Mouse (Mus musculus) cerebellum, adult 8-10 months (tissue): ENCODE data around the gene Insm1.
A peak's percentile ranks its signal among the peaks of the same experiment; 100 is the strongest.

Experiments
- DNase-seq: peaks from one replicate; pipeline ENCODE4 v3.0.0; 2022

The Insm1 gene

GRCm38 (mm10) chr2:146225818-146226217 is 4.1 kb downstream of the Insm1 start:
- DNase-seq: no peak

DNA sequence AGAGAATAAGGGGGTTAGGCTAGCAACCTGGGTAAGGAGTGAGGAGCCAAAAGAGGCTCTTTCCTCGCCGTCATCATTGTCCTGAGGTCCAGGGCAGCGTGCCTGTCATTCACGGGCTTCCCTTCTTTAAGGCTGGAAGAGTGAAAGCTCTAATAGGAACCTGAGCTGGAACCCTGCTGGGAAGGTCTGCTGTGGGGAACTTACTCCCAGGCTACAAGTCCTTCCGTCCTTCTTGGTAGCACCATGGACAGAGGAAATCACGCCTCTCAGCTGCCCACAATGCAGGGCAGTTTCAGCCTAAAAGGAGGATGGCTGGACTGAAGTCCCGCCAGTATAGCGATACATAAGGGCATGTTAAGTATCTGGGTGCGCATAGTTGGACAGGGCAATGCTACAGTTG is 4.8 kb downstream of the Insm1 start:
- DNase-seq: no peak

DNA sequence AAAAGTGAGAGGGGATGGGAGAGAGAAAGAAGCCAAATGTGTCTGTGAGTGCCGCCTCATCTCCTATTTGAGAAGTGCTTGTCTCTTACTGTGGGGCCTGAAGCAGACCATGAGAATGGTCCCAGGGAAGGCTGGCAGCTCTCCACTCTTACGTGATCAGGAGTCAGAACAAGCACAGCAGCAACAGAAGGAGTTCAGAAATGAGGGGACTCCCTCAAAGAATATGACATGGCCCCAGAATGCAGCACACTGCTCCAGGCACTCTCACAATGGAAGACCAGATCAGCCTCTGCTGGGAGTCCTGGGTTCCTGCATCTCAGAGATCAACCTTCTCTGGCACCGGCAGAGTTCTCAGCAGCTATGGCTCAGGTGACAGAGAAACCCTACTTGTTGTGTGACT is 5.9 kb downstream of the Insm1 start:
- no peak for DNase-seq

GRCm38 (mm10) chr2:146228435-146228834 is 6.7 kb downstream of the Insm1 start:
- DNase-seq: no peak

DNA sequence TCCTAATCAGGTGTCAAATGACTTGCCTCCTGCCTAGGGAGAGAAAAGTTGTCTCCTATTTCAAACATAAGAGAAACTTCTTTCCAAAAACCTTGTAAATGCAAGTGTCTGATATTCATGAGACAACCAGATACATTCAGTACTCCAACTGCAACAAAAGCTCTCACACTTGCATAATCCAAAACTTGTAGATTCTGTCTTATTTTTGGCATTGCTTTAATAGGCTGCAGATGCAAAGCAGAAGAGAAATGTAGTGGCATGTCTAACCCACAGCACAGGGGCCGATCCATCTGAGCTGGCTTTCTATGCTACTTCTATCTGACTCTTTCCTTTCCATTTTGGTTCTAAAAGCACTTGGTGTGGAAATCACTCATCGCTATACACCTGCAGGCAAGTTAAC is 9.8 kb downstream of the Insm1 start:
- no peak for DNase-seq

DNA sequence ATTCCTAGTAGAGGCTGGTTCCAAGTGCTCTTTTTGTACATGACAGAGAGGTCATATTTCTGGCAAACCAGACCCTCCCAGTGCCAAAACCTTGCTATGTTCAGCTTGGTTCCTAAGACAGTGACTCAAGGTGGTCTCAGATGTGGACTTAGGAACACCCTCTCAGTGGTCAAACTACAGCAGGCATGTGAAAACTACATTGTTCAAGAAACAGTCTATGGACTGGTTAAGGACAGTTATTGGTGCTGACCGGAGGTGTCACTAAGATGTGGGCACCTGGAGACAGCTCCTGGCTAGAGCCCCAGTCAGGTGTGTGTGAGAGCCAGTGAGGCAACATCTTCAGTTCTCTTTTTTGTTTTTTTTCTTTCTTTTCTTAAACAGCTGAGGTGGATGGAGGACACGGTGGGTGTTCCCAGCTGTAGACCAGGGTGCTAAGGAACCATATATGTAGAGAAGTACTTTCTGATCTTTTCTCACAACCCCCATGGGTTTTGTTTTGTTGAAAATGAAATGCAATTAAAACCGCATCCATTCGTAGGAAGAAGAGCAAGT is 17.6 kb downstream of the Insm1 start:
- no peak for DNase-seq

DNA sequence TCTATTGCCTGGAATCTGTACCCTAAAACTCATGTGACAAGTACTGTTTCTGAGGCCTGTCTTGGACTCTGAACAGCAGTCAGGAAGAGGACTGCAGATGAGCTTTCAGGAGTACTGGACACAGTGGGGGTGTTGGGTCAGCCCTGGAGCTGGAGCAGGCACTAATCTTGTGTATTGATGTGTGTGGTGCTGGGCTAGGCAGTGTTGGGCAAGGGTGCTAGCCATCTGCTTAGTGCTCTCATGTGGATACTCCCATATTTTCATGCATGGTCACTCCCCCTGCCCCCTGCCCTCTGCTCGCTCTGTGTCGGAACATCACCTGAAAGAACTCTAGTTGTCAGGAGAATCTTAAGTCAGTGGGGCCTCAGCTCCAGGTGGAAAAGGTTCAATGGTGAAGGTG is 22.3 kb downstream of the Insm1 start:
- DNase-seq: no peak

GRCm38 (mm10) chr2:146245401-146245800 is 23.7 kb downstream of the Insm1 start:
- no peak for DNase-seq

DNA sequence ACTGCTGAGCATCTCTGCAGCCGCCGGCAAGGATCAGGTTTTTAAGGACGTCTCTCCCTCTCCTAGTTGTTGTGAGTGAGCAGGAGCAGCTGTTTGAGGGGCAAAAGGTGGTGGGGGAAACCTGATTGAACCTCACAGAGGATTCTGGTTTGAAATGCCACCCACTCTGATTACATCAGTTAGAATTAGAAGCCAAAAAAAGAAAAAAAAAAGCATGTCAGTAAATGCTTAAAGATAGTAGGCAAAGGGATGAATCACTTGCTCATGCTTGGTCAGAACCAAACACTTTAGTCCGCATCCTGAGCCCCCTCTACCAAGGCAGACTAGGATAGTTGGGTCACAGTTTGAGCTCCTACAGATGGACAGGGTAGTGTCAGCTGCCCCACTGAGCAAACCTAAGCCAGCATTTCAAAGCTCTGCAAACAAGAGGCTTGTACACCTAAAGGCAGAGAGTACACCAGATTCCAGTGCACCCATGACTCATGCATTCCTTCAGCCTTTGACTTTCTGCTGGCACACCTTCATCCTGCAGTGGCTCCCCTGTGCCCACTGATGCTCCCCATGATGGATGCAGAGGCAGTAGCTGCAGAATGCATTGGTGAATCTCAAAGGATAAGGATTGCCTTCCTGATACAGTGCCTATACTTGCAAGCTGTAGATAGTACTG is 24.8 kb downstream of the Insm1 start:
- DNase-seq: no peak

- no peak for DNase-seq
These were observed 25.9 kb downstream of the Insm1 start for GRCm38 (mm10) chr2:146247576-146247975.

GRCm38 (mm10) chr2:146249033-146249432 is 27.3 kb downstream of the Insm1 start:
- no peak for DNase-seq

GRCm38 (mm10) chr2:146250236-146250904 is 28.6 kb downstream of the Insm1 start:
- peak; percentile 7 for DNase-seq

- DNase-seq: no peak
These were observed 32.7 kb downstream of the Insm1 start for GRCm38 (mm10) chr2:146254387-146254786.

DNA sequence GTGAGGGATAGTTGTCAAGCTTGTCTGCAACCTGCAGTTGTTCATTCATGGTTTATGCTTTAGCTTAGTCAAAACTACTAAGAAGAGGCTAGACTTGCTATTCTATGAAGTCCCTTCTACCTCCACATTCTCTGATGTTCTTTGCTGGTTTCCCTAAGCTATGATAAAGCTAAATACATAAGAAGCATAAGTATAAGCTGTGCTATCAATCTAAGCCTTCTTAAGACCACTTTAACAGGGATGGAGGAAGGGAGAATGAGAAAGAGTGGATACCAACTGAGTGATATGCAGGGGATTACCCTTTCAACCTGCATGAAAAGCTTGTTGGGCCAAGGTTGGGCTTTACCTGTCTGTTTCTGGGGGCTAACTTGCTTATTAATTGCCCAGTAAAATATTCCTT is 33.9 kb downstream of the Insm1 start:
- DNase-seq: no peak

DNA sequence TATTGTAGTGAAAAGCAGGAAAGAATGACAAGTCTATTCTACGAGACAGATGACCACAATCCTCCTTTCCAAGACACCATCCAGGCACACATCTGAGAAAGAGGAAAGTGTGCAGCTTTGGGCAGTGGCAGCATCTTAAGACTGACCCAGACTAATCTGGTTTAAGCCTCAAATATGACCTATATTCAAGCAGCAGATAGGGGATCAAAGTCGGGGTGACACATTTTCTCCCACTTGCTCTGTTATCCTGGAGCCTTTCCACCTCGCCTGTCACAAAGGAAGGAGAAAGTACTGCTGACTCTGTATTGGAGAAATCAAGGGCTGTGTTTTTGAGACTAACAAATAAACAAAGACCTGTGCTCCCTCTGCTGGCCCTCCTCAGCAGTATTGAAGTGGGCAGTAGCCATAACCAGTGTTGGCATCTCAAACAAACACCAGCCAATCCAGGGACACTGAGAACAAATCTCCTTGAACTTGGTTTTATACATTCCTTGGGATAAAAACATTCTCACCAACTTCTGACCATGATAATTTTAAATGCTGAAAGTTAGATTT is 34.7 kb downstream of the Insm1 start:
- DNase-seq: no peak

DNA sequence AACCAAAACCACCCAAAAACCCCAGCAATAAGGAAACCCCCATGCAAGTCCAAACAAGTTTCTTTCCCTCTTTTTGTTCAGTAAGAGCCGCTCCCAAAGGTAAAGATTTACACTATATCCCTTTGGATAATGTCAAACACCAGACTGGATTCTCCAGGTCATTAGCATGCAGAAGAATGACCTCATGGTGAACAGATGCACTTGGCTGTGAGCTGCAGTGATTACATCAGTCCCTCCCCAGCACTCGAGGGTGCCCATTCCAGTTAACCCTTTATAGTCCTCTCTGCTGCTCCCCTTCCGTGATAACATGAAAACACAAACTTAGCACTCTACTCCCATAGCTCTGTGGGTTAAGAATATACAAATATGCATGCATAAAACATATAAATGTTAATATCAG is 35.3 kb downstream of the Insm1 start:
- no peak for DNase-seq

GRCm38 (mm10) chr2:146257609-146258008 is 35.9 kb downstream of the Insm1 start:
- DNase-seq: no peak

DNA sequence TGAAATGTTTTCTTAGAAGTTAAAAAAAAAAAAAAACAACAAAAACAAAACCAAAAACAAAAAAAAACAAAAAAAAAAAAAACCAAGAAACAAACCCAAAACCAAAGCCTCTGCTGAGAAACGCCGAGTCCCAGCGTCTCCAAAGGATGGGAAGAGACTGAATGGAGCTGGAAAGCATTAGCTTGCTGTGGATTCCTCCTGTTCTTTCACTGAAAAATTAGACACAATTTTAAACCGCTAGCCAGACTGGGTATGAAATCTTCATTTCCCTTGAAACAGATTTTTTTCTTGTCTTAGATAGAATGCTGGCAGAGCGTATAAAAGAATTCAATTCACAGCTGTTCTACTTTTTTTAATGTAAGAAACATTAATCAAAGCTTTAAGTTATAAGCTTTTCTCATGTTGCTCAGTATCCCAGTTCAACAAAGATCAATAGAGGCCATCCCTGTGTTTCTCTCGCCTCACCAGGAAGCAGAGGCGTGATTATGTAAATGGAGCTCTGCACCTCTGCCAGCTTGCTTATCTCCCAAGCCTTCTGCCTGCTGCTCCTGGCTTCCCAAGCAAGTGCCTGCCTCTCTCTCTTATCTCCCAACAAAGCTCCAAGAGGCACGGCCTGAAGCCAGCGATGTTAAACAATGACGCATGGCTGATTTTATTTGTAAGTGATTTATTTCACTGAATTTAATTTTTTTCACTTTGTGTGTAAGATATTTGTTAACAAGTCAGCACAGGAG is 37.2 kb downstream of the Insm1 start:
- no peak for DNase-seq

DNA sequence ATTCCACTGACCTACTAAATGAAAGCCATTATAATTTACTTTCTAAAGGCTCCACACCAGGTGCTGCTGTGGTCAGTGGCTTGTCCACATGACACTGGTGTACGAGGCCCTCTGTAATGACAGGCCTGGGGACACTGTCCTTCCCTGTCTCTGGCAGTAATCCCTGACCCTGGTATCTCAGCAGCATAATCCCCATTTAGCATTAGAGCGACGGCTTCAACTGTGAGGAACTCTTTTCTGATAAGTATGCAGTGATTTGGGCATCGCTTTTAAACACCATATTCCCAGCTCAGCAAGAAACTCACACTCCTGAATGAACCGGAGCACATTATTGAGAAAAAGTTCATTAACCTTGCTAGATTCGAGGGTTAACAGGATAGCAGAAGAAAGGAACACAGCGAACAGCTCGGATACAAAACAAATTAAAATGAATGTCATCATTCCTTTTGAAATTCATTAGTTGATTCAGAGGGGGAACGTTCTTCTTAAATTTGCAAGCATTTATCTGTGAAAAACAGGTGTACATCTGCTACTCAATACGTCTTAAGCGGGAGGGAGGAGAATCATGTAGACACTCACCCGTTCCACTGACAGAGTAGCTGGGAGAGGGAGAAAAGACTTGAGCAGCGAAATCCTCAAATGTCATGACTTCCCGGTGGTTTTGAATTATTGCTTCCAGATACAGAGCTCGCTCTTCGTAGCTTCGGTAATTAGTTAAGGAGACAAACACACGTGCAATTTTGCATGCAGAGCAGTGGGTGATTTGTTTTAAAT is 38.3 kb downstream of the Insm1 start:
- no peak for DNase-seq

- DNase-seq: no peak
These were observed 39.4 kb downstream of the Insm1 start for GRCm38 (mm10) chr2:146261146-146261545.

DNA sequence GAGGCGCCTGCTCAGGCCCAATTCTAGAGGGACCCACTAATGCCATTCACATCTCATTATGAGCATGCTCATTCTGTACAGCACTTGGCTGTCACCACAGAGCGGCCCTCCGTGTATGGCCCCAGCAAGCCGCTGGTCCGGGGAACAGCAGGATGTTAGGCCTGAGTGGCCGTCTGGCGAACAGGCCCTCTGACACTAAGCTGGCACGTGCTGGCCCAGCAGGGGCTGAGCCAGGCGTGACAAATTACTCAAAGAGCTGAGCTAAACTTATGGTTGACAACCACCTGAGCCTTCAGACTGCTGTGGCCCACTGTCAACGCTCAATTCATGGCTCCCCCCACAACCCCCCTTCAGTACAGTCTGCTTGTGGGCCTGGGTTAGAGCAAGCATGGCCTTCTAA is 40.5 kb downstream of the Insm1 start:
- DNase-seq: no peak

DNA sequence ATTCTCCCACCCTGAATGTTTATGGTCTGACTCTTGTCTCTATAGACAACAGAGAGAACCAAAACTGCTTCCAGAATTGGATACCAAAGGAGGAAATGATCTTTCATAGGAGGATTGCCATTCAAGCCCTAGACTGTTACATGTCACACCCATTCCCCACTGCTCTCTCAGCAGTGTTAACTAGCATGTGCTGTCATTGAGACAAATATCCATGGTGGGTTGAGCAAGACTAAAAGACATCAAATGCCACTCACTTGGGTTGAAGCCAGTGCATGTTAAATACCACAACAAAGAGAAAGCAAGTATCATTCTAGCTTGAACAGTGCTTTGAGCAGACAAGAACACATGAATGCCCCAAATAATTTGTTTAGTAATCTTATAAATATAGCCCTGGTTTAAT is 41.2 kb downstream of the Insm1 start:
- DNase-seq: no peak

DNA sequence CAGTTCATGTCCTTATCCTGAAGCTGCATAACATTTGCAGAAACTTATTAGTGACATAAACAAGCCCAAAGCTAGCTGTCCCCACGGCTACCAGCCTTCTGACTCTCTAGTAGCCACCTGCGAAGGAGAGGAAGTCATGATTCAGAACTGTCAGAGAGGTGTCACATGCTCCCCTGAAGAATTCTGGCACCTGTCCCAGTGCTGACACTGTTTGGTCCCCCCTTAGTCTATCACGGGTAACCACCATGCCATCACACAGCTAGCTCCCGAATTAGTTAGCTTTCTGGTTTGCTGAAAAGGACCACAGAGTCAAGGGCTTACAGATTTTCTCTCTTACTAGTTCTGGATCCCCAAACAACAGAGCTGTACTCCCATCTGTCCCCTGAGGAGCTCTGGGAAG is 43.3 kb downstream of the Insm1 start:
- DNase-seq: no peak
